24 mouse cellular contexts compared by ENCODE assay signal in the genomic region with DNA sequence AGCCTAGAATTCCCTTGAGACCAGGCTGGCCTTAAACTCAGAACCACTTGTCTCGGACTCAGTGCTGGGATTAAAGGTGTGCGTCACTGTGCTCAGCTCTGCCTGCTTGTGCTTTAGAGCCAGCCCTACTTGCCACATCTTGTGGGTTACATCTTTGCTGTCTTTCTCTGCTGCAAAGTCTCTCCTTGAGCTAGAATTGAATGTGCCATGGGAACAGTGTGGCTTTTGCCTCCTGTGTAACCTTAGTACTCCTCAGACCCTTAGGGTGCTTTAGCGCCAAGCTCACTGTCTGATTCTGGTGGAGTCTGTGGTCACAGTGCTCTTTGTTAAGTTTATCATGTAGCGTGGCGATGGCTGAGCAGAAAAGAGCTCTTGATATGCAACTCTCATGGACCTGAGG. TPM values are rescaled to one million over a fixed set of nuclear protein-coding genes. Genes with fewer than 3 reads are reported as not detected.
A peak's percentile ranks its signal among the peaks of the same experiment; 100 is the strongest.
DNase-seq lines count a peak whose midpoint lies in the region.
"Had no signal": no experiment of that assay in that cellular context is flagged by ENCODE, and none has a peak within 500 bp of the region (broad histone marks: within the 10 kb centered on the region; RNA-seq: fewer than 3 reads in every experiment).

No protein-coding gene starts in this region.

- H3K4me1 ChIP-seq in heart, embryonic 10.5 days: no peaks in the 10 kb centered on the region

- DNase-seq in heart, adult 11 months: peak; percentile 55
- no peak for DNase-seq in heart, postnatal 14 days
- DNase-seq in heart, embryonic 10.5 days (ENCODE audit: low spot score): peak; percentile 66
- DNase-seq in heart, adult 9 months (ENCODE audit: low spot score in 2 of 2): no peak
- DNase-seq: adrenal gland, adult 2 months; adrenal gland, adult 8-10 months; adrenal gland, postnatal 10 days; adrenal gland, postnatal 14 days; adrenal gland, postnatal 25 days; adrenal gland, postnatal 36 days; B cell, adult 2 months; cerebellum, adult 11 months; cerebellum, adult 11-12 months; cerebellum, adult 18-20 months had no signal

- H3K27ac ChIP-seq in heart, embryonic 10.5 days: no peak overlapping the region

- H3K9me3 ChIP-seq in heart, embryonic 10.5 days: no peaks in the 10 kb centered on the region

- H3K4me3 ChIP-seq in heart, embryonic 10.5 days: no peak overlapping the region

- H3K36me3 ChIP-seq in heart, embryonic 10.5 days: peaks cover 94% of the 10 kb centered on the region

- intact Hi-C loops in heart, postnatal 14 days (cut with DNase I): no loop called here

- H3K27me3 ChIP-seq in heart, embryonic 10.5 days (ENCODE audit: insufficient read depth, poor library complexity, severe bottlenecking): no peaks in the 10 kb centered on the region
- H3K27me3 ChIP-seq: CH12.LX, Patski had no signal

- WGBS in heart, embryonic 10.5 days: 93% methylated on average over 5 of the region's 5 CpGs

RNA-seq across cellular contexts. Expression of a gene that starts 14.2 kb away (rescaled TPM):
- 1 to 10 TPM; 4.6 to 5.6 TPM for total RNA-seq in heart, postnatal 14 days (2021)
- polyA plus RNA-seq in heart, embryonic 10.5 days (2016; fragmentation: Nextera tagmentation; extraction: Ambion mirVana): 18.8 and 24.1 TPM in 2 replicates

RNA-seq across cellular contexts. Expression of a gene that starts 14.9 kb away (rescaled TPM):
- 10 to 100 TPM; 26.4 to 30.0 TPM for total RNA-seq in heart, postnatal 14 days (2021)
- polyA plus RNA-seq in heart, embryonic 10.5 days (2016; fragmentation: Nextera tagmentation; extraction: Ambion mirVana): 40.0 and 40.6 TPM in 2 replicates

RNA-seq across cellular contexts. Expression of a gene that starts 15.1 kb away (rescaled TPM):
- total RNA-seq in heart, postnatal 14 days (2021): 10 to 100 TPM in 1 of 2 experiments, 1 to 10 TPM in 1; 9.3 to 10.6 TPM
- polyA plus RNA-seq in heart, embryonic 10.5 days (2016; fragmentation: Nextera tagmentation; extraction: Ambion mirVana): 32.5 and 36.3 TPM in 2 replicates

RNA-seq across cellular contexts. Expression of a gene that starts 15.1 kb away (rescaled TPM):
- not detected for total RNA-seq in heart, postnatal 14 days (2021)
- polyA plus RNA-seq in heart, embryonic 10.5 days (2016; fragmentation: Nextera tagmentation; extraction: Ambion mirVana): not detected in 2 replicates
- total RNA-seq: adrenal gland, adult 18-20 months; adrenal gland, adult 2 months; adrenal gland, adult 8-10 months; adrenal gland, postnatal 10 days; adrenal gland, postnatal 14 days; adrenal gland, postnatal 25 days; adrenal gland, postnatal 36 days; adrenal gland, postnatal 4 days; CH12.LX; ES-E14; G1E; MEL had no signal
- polyA plus RNA-seq: activated CD4-positive, CD25-positive, alpha-beta regulatory T cell, adult 4 months; adrenal gland, adult 2 months; brain, embryonic 14.5 days; CD4-positive, CD25-positive, alpha-beta regulatory T cell, adult 4 months; Patski had no signal

RNA-seq across cellular contexts. Expression of a gene that starts 29.1 kb away (rescaled TPM):
- total RNA-seq in heart, postnatal 14 days (2021): 1 to 10 TPM; 3.9 to 5.4 TPM
- polyA plus RNA-seq in heart, embryonic 10.5 days (2016; fragmentation: Nextera tagmentation; extraction: Ambion mirVana): 8.6 and 9.5 TPM in 2 replicates

Comparison
In these comparisons a context has a peak if more than half of its experiments do, and no peak if none do; other contexts are left out.
1. DNase-seq: peak in heart, adult 11 months (single experiment) and heart, embryonic 10.5 days (single experiment); none in heart, postnatal 14 days (0 of 2) and heart, adult 9 months (0 of 2).